Mouse (Mus musculus): ENCODE measurements around the gene Gm21704.
"Not testable (repeated sequence)": the region's sequence is repeated elsewhere in the genome, so short reads cannot be mapped to it uniquely, and the experiment has no call there.

Gene Gm21704

DNA sequence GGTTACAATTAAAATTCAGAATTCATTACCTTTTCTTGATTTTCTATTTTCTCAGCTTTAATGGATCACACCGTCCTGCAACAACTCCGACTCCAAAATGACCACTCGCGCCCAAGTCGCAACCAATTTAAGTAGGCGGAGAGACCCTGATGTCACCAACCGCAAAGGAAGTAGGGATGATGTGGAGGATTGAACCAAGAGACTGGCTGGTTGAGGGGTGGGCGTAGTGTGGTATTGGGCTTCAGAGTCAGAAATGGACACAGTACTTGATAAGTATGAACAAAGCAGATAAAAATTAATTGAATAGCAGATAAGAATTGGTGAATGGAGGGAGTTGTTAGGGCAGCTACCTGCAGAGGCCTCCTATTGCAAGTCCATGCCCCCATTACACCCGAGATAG lies at the start of gene Gm21704, which contains the start of gene Gm21708:
Gene Gm21704, minus strand, starts transcription at position 101 of the 400 bp plus-strand sequence.
Gene Gm21708, minus strand, starts transcription at position 101 of the 400 bp plus-strand sequence.
- not testable (repeated sequence) for DNase-seq (ENCODE audit: low spot score)

GRCm38 (mm10) chrY:3345229-3345628 lies 64.7 kb downstream of the Gm21704 start, which contains the start of gene Gm21693:
TSS of gene Gm21693 (minus strand) at chrY:3345329.
- DNase-seq (ENCODE audit: low spot score) = not testable (repeated sequence)

GRCm38 (mm10) chrY:3340661-3341060 lies 69.3 kb downstream of the Gm21704 start:
- not testable (repeated sequence) for DNase-seq (ENCODE audit: low spot score)
